Mouse (Mus musculus) layer of hippocampus, postnatal 25 days (tissue): Measurements from ENCODE around the gene Vstm2l. TPM values are rescaled to one million over a fixed set of nuclear protein-coding genes. Genes with fewer than 3 reads are reported as not detected.

Experiments
- DNase-seq, 2 experiments: peaks; one replicate each; pipeline ENCODE4 v3.0.0; 2022; ENCODE audit warnings: mixed read lengths in 2 of 2, low spot score in 1 of 2; ENCODE audit errors: extremely low spot score in 1 of 2
- total RNA-seq, 2 experiments: library from RNA; stranded (reverse); gene quantifications; 2 replicates each; pipeline ENCODE4 v1.2.3; 2021

Gene Vstm2l
- total RNA-seq, 2 experiments from 2014 or later, result 114 to 131 TPM

DNA sequence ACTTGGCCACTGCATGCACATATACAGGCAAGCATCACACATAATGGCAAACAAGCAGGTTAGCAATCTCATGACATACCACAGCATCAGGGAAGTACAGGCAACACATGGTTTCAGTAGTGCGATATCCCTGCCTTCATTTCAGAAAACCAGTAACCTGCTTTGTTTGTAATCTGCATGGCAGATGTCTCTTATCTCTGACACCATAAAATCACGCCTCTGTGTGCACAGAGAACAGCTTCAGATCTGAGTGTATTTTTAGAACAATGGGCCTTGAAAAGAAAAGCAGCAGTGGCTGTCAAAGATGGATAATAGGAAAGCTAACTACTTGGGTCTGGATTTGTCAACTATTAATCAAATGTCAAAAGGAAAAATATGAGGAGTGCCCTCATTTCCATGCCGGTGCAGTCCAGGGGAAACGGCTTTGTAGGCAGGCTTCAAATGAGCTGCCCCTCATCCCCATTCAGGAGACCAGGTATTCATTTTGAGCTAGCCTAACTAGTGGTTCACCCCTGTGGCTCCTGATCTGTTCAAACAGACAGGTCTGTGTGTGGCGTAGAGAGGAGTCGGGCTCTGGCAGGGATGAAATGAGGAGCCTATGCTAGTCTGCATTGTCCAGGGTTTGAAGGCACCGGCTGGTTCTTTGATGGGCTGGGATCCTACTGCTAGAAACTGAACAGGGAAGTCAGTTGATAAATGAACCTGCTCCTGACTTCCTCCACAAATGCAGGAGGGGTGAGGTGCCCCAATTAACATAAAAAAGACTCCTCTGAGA lies 74.2 kb downstream of the Vstm2l start:
- DNase-seq, result no peak

DNA sequence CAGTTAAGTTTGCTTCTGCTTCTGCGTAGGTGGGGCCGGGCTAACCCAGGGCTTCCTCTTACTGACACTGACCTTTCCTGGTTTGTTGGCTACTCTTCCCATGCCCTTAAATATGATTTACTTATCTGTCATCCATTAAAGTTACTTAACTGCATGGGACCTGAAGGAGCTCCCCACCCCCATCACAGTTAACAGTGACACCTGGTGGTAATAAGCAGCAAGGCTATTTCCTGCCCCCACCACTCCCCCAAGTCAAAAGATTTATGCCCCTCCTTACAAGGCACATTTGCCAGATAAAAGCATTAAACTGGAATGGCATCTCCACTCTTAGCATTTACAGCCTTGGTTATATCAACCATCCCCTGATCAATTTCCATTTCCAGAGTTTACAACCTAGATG lies 75.5 kb downstream of the Vstm2l start:
- no peak for DNase-seq

DNA sequence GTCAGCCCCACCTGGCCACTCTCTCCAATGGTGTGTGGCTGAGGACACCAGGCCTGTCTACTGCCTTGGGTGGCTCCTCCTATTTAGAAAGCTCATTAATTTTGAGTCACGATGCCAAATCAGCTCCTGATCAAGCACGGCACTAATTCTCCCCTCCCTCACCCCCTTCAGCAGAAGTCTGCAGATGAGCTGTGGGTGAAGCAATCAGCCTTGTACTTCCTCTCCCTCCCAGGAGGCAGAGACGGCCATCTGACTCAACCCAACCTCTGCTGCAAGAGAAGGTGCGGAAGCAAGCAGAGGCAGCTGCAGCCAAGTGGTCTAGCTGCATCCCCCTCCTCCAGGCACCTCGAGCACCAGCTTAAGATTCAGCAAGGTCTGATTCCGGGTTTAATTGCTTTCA lies 76.6 kb downstream of the Vstm2l start:
- DNase-seq, result no peak

- DNase-seq, result no peak
Measured at GRCm38 (mm10) chr2:157992501-157992900, 78.0 kb downstream of the Vstm2l start.

Other genes with a start within 250 kb of the Vstm2l start
- 10 to 100 TPM; 28.1 to 28.9 TPM for gene Ctnnbl1, start 177.3 kb upstream of the Vstm2l start, total RNA-seq
- 10 to 100 TPM; 19.3 to 20.0 TPM for gene Tti1, start 113.8 kb downstream of the Vstm2l start, total RNA-seq
- 10 to 100 TPM; 40.6 to 45.5 TPM for gene Rprd1b, start 113.8 kb downstream of the Vstm2l start, total RNA-seq
- gene Tgm2, start 231.8 kb downstream of the Vstm2l start, total RNA-seq, result 10 to 100 TPM in 1 of 2 experiments, 1 to 10 TPM in 1; 6.3 to 11.2 TPM